Mouse (Mus musculus) neutrophil, adult 5-6 weeks (primary cell): ENCODE data around the gene Itgb3. TPM values are rescaled to one million over a fixed set of nuclear protein-coding genes. Genes with fewer than 3 reads are reported as not detected.

ENCODE experiments used
- ATAC-seq: fragments of 151-379, 151-347 bp; 2 replicates; pipeline ENCODE4 v1.8.0; 2017; ENCODE audit warnings: mild to moderate bottlenecking, moderate TSS enrichment; ENCODE audit not compliant: insufficient number of reproducible peaks, poor library complexity, low FRiP score, severe bottlenecking; ENCODE audit errors: extremely low read depth
- total RNA-seq: library from RNA; stranded (forward); fragments of 200-1000 nt; gene quantifications from 2 replicates; pipeline ENCODE4 v1.2.3, GENCODE M21; 2017

Gene Itgb3
- total RNA-seq, 1 experiment from 2014 or later = 29.2 TPM

DNA sequence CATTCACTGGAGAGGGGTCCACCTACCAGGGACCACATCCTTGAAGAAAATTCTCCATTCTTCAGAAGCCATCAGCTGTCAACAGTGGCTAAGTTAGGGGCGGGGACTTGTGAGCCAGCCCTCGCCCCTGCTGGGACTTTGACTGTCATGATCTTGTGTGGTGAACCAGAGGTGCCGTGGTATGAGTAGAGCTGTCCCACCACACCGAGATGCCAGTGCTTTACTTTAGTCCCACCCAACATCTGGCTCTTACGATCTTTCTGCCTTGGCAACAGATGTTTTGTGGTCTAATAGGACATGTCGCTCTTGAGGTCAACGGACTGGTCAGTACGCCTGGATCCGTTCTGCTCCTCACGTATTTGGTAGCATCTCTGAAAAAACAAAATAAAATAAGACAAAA, 5.8 kb downstream of the Itgb3 start:
- no peak for ATAC-seq

DNA sequence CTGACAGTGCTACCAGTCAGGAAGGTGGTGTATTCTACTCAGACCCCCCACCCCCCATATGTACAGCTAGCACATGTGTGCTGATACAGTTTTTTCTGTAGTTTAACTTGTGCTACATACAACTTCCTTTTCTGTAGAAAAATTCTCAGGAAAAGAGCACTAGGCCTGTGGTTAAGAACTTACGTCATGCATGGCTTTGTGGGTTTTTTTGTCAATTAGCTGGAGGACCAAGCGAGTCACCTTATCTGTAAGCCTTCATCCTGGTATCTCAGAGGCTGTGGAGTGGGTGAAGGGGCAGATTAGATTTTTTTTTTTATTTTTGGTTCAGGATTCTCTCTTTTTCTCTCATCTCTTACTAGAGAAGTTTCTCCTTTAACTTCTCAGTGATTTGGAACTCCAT, 6.3 kb downstream of the Itgb3 start:
- peak; percentile 27; the same call in 1 of the 2 replicates for ATAC-seq

GRCm38 (mm10) chr11:104616182-104616581, 8.4 kb downstream of the Itgb3 start:
- ATAC-seq = no peak

- ATAC-seq = no peak
Observed at GRCm38 (mm10) chr11:104618638-104619076, 10.9 kb downstream of the Itgb3 start.

DNA sequence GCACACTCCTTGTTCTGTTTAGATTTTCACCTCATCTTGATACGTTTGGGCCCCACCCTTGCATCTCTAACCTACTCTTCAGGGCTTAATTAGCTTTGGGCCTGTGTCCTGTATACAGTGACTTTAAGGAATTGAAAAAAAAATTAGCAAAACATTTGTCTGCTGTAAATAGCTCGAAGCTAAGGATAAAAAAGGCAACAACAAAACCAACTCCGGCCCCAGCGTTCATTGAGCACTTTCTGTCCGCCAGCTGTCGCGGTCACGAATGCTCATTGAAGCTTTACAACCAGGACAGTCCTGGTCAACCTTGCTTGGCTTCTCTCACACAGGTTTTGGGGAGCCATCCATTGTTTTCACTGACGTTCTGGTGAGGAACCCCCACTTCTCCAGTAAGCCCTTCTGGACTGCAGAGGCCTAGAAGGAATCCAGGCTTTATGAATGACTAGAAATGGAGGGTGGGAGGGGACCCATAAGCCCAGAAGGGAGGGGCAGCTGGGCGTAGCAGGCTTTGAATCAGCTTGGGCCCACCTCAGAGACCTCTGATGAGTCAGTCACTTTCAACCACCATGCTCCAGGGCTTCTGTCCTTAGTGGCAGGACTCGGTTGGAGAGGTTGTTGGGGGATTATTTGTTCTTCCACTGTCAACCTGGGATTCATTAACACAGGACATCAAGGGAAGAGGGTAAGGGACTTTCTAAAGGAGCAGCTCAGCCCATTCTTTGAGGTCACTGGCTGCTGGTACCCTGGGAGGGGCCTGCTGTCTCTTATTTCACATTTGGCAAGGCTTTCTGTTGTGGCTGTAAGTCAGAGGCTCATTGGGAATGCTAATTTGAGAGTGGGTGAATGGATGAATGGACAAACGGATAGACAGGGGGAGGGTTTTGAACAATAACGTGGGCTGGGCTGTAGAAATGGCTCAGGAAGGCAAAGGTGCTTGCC, 11.6 kb downstream of the Itgb3 start:
- ATAC-seq = no peak

- no peak for ATAC-seq
Observed at GRCm38 (mm10) chr11:104622040-104622962, 14.5 kb downstream of the Itgb3 start.

DNA sequence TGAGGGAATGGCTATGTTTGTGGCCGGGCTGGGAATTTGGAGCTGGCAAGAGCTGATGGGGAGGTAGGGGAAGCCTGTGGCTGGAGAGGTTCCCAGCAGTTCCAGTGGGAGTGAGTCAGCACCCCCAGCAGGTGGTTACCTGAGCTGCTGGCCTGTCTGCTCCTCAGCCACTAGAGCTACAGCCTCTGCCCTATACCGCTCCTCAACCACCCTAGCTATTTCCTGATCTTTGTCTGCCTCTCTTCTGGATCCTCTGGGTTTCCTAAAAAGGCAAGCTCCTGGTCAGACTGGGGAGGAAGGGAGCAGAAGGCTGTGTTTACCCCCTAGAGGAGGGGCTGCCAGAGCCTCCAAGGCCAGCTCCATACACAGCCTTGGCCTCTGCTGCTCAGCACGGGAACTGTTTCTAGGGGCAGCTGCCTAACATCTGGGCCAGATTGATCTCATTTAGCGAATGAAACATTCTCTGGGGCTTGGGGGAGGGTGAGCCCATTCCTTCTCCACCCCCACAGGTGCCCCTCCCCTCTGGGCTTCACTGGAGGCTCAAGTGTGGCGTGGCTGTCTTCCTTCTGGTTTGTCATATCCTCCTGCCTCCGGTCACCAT, 17.1 kb downstream of the Itgb3 start:
- ATAC-seq = no peak

- no peak for ATAC-seq
Observed at GRCm38 (mm10) chr11:104625453-104626402, 17.9 kb downstream of the Itgb3 start.

- no peak for ATAC-seq
Observed at GRCm38 (mm10) chr11:104626635-104627034, 18.8 kb downstream of the Itgb3 start.

DNA sequence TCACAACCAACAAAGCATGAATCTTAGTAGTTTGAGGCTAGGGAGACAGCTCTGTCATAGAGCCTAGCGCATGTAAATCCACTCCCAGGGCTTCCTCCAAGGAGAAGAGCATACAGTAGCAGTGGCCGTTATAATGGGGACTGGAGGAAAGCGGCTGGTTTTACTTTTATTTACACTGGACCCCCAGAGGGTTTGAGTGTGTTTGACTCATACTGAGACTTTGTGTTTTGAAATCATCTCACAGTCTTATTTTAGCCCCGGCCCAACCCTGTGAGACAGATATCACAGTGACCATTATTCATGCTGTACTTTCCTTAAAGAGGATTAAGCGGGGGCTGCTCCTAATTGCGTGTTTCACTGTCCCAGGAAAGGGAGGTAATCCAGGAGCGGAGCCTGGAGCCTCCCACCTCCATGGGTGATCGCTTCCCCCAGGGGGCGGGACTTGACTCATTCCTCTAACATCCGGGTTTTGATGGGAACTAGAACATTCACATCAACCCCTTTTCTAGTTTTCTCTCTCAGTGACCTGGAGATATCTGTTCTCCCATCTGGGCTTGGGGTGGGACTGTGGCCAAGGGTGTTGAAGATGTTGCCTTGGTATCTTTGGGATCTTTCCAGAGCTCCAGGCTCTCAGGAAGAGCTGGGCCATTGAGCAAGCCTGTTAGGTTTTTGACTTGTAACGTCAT, 20.0 kb downstream of the Itgb3 start:
- ATAC-seq = no peak

- ATAC-seq = no peak
Observed at GRCm38 (mm10) chr11:104628566-104628965, 20.8 kb downstream of the Itgb3 start.

GRCm38 (mm10) chr11:104630185-104630835, 22.5 kb downstream of the Itgb3 start:
- ATAC-seq = peak; percentile 14; the same call in 1 of the 2 replicates

DNA sequence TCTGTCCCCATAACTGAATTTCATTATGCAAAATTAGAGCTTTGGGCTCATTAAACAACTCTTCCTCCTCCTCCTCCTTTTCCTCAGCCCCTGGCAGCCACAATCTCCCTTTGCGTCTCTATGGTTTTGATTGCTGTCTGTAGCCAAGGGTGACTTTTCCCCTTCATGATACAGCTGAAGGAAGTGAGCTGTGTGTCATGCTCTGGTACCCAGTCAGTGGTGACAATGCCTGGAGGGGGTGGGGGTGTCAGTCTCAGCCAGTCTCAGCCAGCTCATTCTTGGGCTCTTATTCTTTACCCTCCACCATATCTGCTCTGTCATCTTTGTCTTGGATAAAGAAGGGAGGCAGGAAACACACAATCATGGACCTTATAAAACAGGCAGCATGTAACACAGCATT, 23.5 kb downstream of the Itgb3 start:
- ATAC-seq = peak; percentile 79

DNA sequence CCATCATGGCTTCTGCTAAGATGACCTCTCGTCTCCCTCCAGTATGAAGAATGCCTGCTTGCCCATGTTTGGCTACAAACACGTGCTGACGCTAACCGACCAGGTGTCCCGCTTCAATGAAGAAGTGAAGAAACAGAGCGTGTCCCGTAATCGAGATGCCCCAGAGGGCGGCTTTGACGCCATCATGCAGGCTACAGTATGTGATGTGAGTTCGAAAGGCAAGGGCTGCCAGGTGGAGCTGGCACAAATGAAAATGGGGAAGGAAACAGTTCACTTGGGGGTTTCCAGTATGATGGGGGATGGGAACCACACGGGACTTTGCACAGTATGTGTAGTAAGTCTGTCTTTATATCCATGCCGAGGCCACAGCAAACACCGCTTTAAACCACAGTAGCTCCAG, 29.2 kb downstream of the Itgb3 start:
- peak; percentile 92 for ATAC-seq

DNA sequence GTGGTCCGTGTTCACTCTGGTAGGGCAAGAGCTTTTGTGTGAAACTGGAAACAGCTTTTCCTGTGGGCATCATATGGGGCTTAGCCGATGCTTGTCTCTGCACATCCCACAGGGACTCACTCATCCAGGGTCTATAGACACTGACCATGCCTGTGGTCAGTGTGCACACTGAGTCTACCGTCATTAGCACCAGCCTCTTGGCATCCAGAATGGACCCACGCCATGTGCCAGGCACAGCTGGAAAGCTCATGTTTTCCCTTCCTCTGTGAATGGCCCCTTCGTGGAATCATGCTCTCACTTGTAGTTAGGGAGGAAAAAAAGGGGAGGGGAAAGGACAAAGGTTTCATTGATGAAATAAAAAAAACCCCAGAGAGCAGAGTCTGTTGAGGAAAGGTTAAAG, 30.2 kb downstream of the Itgb3 start:
- ATAC-seq = no peak

DNA sequence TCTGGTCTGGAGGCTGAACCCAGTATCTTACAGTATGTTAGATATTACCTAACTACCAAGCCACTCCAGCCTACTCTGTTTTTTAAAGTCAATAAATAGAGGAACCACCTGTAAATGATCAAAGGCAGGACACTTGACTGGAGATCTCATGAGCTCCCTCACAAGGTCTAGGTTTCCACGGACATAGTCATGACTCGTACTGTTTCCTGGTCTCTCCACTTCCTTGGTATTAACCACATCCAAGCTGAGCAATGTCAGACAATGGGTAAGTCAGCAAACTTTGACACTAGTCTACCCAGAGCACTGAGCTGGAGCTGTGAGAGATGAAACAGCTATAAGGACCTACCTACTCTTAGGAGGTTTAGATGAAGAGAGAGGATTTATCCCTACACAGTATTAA, 31.1 kb downstream of the Itgb3 start:
- no peak for ATAC-seq

- no peak for ATAC-seq
Observed at GRCm38 (mm10) chr11:104639634-104640033, 31.8 kb downstream of the Itgb3 start.
